Mouse (Mus musculus) liver, adult 2 months (tissue): ENCODE measurements around the gene Ccn1.

Experiments used
- CTCF ChIP-seq: fragments of 200-500 bp; IDR thresholded peaks from 2 replicates; pipeline ENCODE4 v1.5.1; 2011; ENCODE audit warnings: low read depth, low read length, control low read depth
- POLR2A ChIP-seq: fragments of 200-500 bp; IDR thresholded peaks from 2 replicates; pipeline ENCODE4 v1.6.1; 2011; ENCODE audit warnings: low read length, control low read depth; ENCODE audit not compliant: insufficient read depth; ENCODE audit errors: extremely low read depth

- no peak for TF ChIP-seq CTCF
- no peak for TF ChIP-seq POLR2A
Measured at GRCm38 (mm10) chr3:145619621-145620365, 30.0 kb downstream of the Ccn1 start.
